Mouse (Mus musculus) stomach, postnatal 0 days (tissue): ENCODE measurements around the gene Dab1.

Experiments used
- CTCF ChIP-seq: IDR thresholded peaks from 2 replicates; pipeline ENCODE4 v1.5.1; 2016; ENCODE audit warnings: antibody characterized with exemption, low read depth, mild to moderate bottlenecking, moderate library complexity
- EP300 ChIP-seq: optimal IDR thresholded peaks from 2 replicates; pipeline ENCODE3; 2016; ENCODE audit warnings: antibody characterized with exemption

DNA sequence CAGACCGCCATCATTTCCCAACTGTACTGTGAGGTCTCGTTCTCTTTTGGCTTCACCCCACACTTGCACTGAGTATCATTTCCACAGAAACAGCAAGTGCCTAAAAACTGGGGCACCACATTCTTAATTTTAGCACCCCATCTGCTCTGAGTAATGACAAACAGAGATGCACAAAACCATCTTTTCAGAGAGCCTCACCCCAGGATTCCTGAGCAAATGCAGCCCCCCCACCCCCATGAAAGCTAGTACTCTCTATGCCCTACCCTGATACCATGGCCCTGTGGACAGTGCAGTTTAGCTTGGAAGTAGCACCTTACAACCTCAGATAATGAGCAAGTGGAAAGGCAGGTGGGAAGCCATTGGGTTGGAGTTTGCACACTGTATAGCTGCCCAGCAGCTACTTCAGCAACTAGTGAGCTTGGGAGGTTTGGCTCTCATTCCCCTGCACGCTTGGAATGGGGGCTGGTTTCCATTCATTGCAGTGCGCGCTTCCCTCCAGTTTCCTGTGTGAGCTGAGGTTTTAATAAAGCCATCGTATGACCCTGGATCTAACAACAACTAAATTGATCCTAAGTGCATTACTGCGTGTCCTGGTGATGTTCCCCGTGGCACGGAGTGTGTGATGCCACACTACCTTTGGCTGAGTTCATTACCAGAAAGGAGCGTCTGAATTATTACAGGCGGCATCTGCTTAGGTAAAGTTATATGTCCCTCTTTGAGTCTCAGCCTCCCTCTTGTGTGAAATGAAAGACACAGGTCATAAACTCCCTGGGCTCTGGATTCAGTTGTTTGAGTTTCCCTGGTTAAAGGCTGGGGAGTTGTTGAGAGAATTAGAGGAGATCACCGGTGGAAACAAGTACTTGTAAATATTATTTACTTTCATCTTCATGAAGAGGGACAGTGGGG is 842.2 kb downstream of the Dab1 start:
- no peak for TF ChIP-seq CTCF
- TF ChIP-seq EP300: no peak
